Mouse (Mus musculus) embryonic fibroblast, embryonic 13.5 days (primary cell): ENCODE results near the gene Golt1a.

Experiments used
- CTCF ChIP-seq: IDR thresholded peaks from 2 replicates; pipeline ENCODE4 v1.5.1; 2011; ENCODE audit warnings: mild to moderate bottlenecking, control low read depth, low read length, moderate library complexity, borderline replicate concordance; ENCODE audit not compliant: insufficient read depth
- POLR2A ChIP-seq: IDR thresholded peaks from 2 replicates; pipeline ENCODE4 v1.6.1; 2011; ENCODE audit warnings: low read depth, mild to moderate bottlenecking, control low read depth, low read length, moderate library complexity

- TF ChIP-seq POLR2A: no peak
- TF ChIP-seq CTCF: no peak
These were observed 21.5 kb downstream of the Golt1a start for GRCm38 (mm10) chr1:133331142-133331541.
